Mouse (Mus musculus) neural tube, embryonic 13.5 days (tissue): Measurements from ENCODE around the gene Gm26558. TPM values are rescaled to one million over a fixed set of nuclear protein-coding genes. Genes with fewer than 3 reads are reported as not detected.

ENCODE experiments used
- ATAC-seq: fragments of 200-750 bp; cut with Nextera tagmentation; 2 replicates; pipeline ENCODE4 v1.8.0; 2017; ENCODE audit warnings: low read depth, mild to moderate bottlenecking, moderate TSS enrichment, moderate library complexity
- H3K27ac ChIP-seq: fragments of 300-500 bp; sonication (generic); replicated peaks from 2 replicates; pipeline ENCODE4 v1.5.1; 2015; ENCODE audit warnings: moderate library complexity, mild to moderate bottlenecking, inconsistent platforms
- H3K27me3 ChIP-seq: fragments of 300-500 bp; sonication (generic); 2 replicates; pipeline ENCODE4 v1.6.1; 2015; ENCODE audit warnings: mild to moderate bottlenecking, inconsistent platforms
- H3K36me3 ChIP-seq: fragments of 300-500 bp; sonication (generic); 2 replicates; pipeline ENCODE4 v1.6.1; 2015; ENCODE audit warnings: mild to moderate bottlenecking, inconsistent platforms
- H3K4me1 ChIP-seq: fragments of 300-500 bp; sonication (generic); replicated peaks from 2 replicates; pipeline ENCODE4 v1.6.1; 2015; ENCODE audit warnings: inconsistent platforms
- H3K4me2 ChIP-seq: fragments of 300-500 bp; sonication (generic); 2 replicates; pipeline ENCODE4 v1.6.1; 2015; ENCODE audit warnings: inconsistent platforms, mild to moderate bottlenecking, moderate library complexity
- H3K4me3 ChIP-seq: fragments of 300-500 bp; sonication (generic); 2 replicates; pipeline ENCODE4 v1.5.1; 2015; ENCODE audit warnings: mild to moderate bottlenecking, inconsistent platforms
- H3K9ac ChIP-seq: fragments of 300-500 bp; sonication (generic); 2 replicates; pipeline ENCODE4 v1.6.1; 2015; ENCODE audit warnings: moderate library complexity, mild to moderate bottlenecking, inconsistent platforms
- H3K9me3 ChIP-seq: fragments of 300-500 bp; sonication (generic); 2 replicates; pipeline ENCODE4 v1.6.1; 2016; ENCODE audit warnings: inconsistent platforms
- WGBS: fragments of 180-500 bp; shearing (Covaris S2); methylation state at CpG from one replicate; pipeline ENCODE4 v1.1.7; 2015; 5-methylcytosine and 5-hydroxymethylcytosine counted together
- polyA plus RNA-seq: library from polyadenylated mRNA; unstranded; fragments of >200 nt; fragmentation: Nextera tagmentation; extraction: Ambion mirVana; gene quantifications from 2 replicates; pipeline ENCODE4 v1.2.1, GENCODE M21; 2015

Gm26558 gene
- polyA plus RNA-seq, 1 experiment from 2014 or later, result 4.0 TPM

- H3K4me3 ChIP-seq, result no peak overlapping the region
- no peaks in the 10 kb centered on the region for H3K4me1 ChIP-seq
- no peak overlapping the region for H3K9ac ChIP-seq
- no peak overlapping the region for H3K4me2 ChIP-seq
- no peak for ATAC-seq
- H3K36me3 ChIP-seq, result no peaks in the 10 kb centered on the region
- H3K27ac ChIP-seq, result no peak overlapping the region
- no peaks in the 10 kb centered on the region for H3K27me3 ChIP-seq
- no peaks in the 10 kb centered on the region for H3K9me3 ChIP-seq
- 68% methylated on average over 6 of the region's 6 CpGs for WGBS
Observed at GRCm38 (mm10) chr2:70619232-70619835, 42.6 kb downstream of the Gm26558 start.

- H3K27ac ChIP-seq, result no peak overlapping the region
- no peaks in the 10 kb centered on the region for H3K36me3 ChIP-seq
- no peaks in the 10 kb centered on the region for H3K9me3 ChIP-seq
- no peaks in the 10 kb centered on the region for H3K4me1 ChIP-seq
- WGBS, result 73% methylated on average over 3 of the region's 3 CpGs
- ATAC-seq, result no peak
- H3K4me3 ChIP-seq, result no peak overlapping the region
- no peaks in the 10 kb centered on the region for H3K27me3 ChIP-seq
- no peak overlapping the region for H3K9ac ChIP-seq
- H3K4me2 ChIP-seq, result no peak overlapping the region
Observed at GRCm38 (mm10) chr2:70616617-70617016, 45.3 kb downstream of the Gm26558 start.

GRCm38 (mm10) chr2:70616076-70616475 lies 45.8 kb downstream of the Gm26558 start:
- no peak overlapping the region for H3K27ac ChIP-seq
- H3K4me2 ChIP-seq, result no peak overlapping the region
- H3K4me3 ChIP-seq, result no peak overlapping the region
- H3K36me3 ChIP-seq, result no peaks in the 10 kb centered on the region
- H3K9ac ChIP-seq, result no peak overlapping the region
- no peak for ATAC-seq
- no peaks in the 10 kb centered on the region for H3K9me3 ChIP-seq
- no peaks in the 10 kb centered on the region for H3K27me3 ChIP-seq
- H3K4me1 ChIP-seq, result no peaks in the 10 kb centered on the region
- WGBS, result 76% methylated on average over 2 of the region's 2 CpGs

GRCm38 (mm10) chr2:70614745-70615351 lies 47.1 kb downstream of the Gm26558 start:
- no peak overlapping the region for H3K4me2 ChIP-seq
- H3K4me3 ChIP-seq, result no peak overlapping the region
- 82% methylated on average over 7 of the region's 7 CpGs for WGBS
- H3K27ac ChIP-seq, result no peak overlapping the region
- ATAC-seq, result no peak
- H3K9ac ChIP-seq, result no peak overlapping the region
- no peaks in the 10 kb centered on the region for H3K36me3 ChIP-seq
- H3K4me1 ChIP-seq, result no peaks in the 10 kb centered on the region
- no peaks in the 10 kb centered on the region for H3K9me3 ChIP-seq
- no peaks in the 10 kb centered on the region for H3K27me3 ChIP-seq

Other genes with a start within 250 kb of the Gm26558 start
- 3.5 TPM in 2 replicates for gene Sp5, start 187.2 kb downstream of the Gm26558 start, polyA plus RNA-seq
- gene Erich2, start 153.3 kb downstream of the Gm26558 start, polyA plus RNA-seq, result 0.68 and 0.80 TPM in 2 replicates
- gene Gad1, start 109.0 kb downstream of the Gm26558 start, polyA plus RNA-seq, result 36.6 and 36.9 TPM in 2 replicates
- gene Gorasp2, start 532 bp downstream of the Gm26558 start, polyA plus RNA-seq, result 120 and 125 TPM in 2 replicates
- gene Tlk1, start 163.6 kb upstream of the Gm26558 start, polyA plus RNA-seq, result 23.5 and 23.7 TPM in 2 replicates